Mouse (Mus musculus) CH12.LX (cell line): ENCODE results near the gene Kcnn3. TPM values are rescaled to one million over a fixed set of nuclear protein-coding genes. Genes with fewer than 3 reads are reported as not detected.

Experiments used
- DNase-seq: peaks from one replicate; pipeline ENCODE4 v3.0.0-alpha.2; 2013; ENCODE audit errors: extremely low read depth
- H3K27ac ChIP-seq: 2 replicates; pipeline ENCODE4 v1.5.1; 2012; ENCODE audit warnings: low read depth, mild to moderate bottlenecking, control low read depth, moderate library complexity; ENCODE audit not compliant: insufficient read depth
- H3K27me3 ChIP-seq: replicated peaks from 2 replicates; pipeline ENCODE3; 2012; ENCODE audit warnings: inconsistent platforms
- H3K36me3 ChIP-seq, 2 experiments: replicated peaks in 1 of 2; 2 replicates each; pipeline versions ENCODE3 to v1.6.1; 2012; ENCODE audit warnings: inconsistent platforms in 1 of 2, low read length in 1 of 2, mild to moderate bottlenecking in 1 of 2, mixed read lengths in 1 of 2, moderate library complexity in 1 of 2; ENCODE audit not compliant: control insufficient read depth in 1 of 2, insufficient read depth in 1 of 2
- H3K4me1 ChIP-seq, 2 experiments: 2 replicates each; pipeline ENCODE4 v1.6.1; 2012; ENCODE audit warnings: inconsistent platforms in 1 of 2, moderate library complexity in 1 of 2; ENCODE audit not compliant: insufficient read depth in 2 of 2, control insufficient read depth in 1 of 2
- H3K4me2 ChIP-seq: 2 replicates; pipeline ENCODE4 v1.6.1; 2012; ENCODE audit warnings: low read depth, mild to moderate bottlenecking, control low read depth; ENCODE audit not compliant: poor library complexity, insufficient read depth, severe bottlenecking
- H3K4me3 ChIP-seq, 3 experiments: fragments of 150-350 bp in 1 of 3; sonication (generic) in 1 of 3; replicated peaks in 1 of 3; 2 replicates each; pipeline versions ENCODE3 to v1.5.1; 2011 to 2012; ENCODE audit warnings: low read depth in 2 of 3, low read length in 2 of 3, mild to moderate bottlenecking in 2 of 3, moderate library complexity in 2 of 3, control low read depth in 1 of 3, improper control_type of control experiment in 1 of 3, inconsistent platforms in 1 of 3, mixed read lengths in 1 of 3; ENCODE audit not compliant: poor library complexity in 1 of 3
- H3K79me2 ChIP-seq: replicated peaks from 2 replicates; pipeline ENCODE4 v1.6.1; 2012; ENCODE audit warnings: mild to moderate bottlenecking, moderate library complexity; ENCODE audit not compliant: control insufficient read depth, poor library complexity, insufficient read depth, severe bottlenecking; ENCODE audit errors: extremely low read depth
- H3K9ac ChIP-seq: 2 replicates; pipeline ENCODE4 v1.6.1; 2012; ENCODE audit warnings: low read depth, mild to moderate bottlenecking, control low read depth, moderate library complexity; ENCODE audit not compliant: insufficient read depth
- H3K9me3 ChIP-seq: replicated peaks from 2 replicates; pipeline ENCODE3; 2012; ENCODE audit warnings: low read length, inconsistent platforms, mixed read lengths
- CTCF ChIP-seq, 2 experiments: IDR thresholded peaks in 1 of 2; conservative IDR thresholded peaks in 1 of 2; 2 replicates each; pipeline ENCODE4 v1.5.1; 2011 to 2012; ENCODE audit warnings: low read depth in 2 of 2, low read length in 2 of 2, improper control_type of control experiment in 1 of 2, inconsistent platforms in 1 of 2, mild to moderate bottlenecking in 1 of 2, moderate library complexity in 1 of 2
- E2F4 ChIP-seq: IDR thresholded peaks from 2 replicates; pipeline ENCODE4 v1.6.1; 2011; ENCODE audit warnings: low read depth, low read length, improper control_type of control experiment; ENCODE audit not compliant: insufficient replicate concordance
- EP300 ChIP-seq: IDR thresholded peaks from 2 replicates; pipeline ENCODE4 v1.6.1; 2011; ENCODE audit warnings: low read length, improper control_type of control experiment
- ETS1 ChIP-seq: conservative IDR thresholded peaks from 2 replicates; pipeline ENCODE4 v1.6.1; 2012; ENCODE audit warnings: low read depth, mild to moderate bottlenecking, inconsistent platforms, low read length, improper control_type of control experiment, moderate library complexity
- GABPA ChIP-seq: IDR thresholded peaks from 2 replicates; pipeline ENCODE4 v1.6.1; 2012; ENCODE audit warnings: low read depth, low read length, improper control_type of control experiment, inconsistent platforms; ENCODE audit not compliant: insufficient replicate concordance
- HCFC1 ChIP-seq: IDR thresholded peaks from 2 replicates; pipeline ENCODE4 v1.6.1; 2012; ENCODE audit warnings: low read depth, mild to moderate bottlenecking, inconsistent platforms, low read length, improper control_type of control experiment
- IRF4 ChIP-seq: IDR thresholded peaks from 2 replicates; pipeline ENCODE4 v1.6.1; 2014; ENCODE audit warnings: low read depth, mild to moderate bottlenecking, inconsistent platforms, low read length, improper control_type of control experiment
- JUND ChIP-seq: conservative IDR thresholded peaks from 2 replicates; pipeline ENCODE4 v1.6.1; 2011; ENCODE audit warnings: low read depth, low read length, improper control_type of control experiment
- MAX ChIP-seq: IDR thresholded peaks from 2 replicates; pipeline ENCODE4 v1.6.1; 2011; ENCODE audit warnings: low read length, improper control_type of control experiment
- MEF2A ChIP-seq: IDR thresholded peaks from 2 replicates; pipeline ENCODE4 v1.6.1; 2014; ENCODE audit warnings: low read depth, mild to moderate bottlenecking, inconsistent platforms, low read length, improper control_type of control experiment, borderline replicate concordance
- MXI1 ChIP-seq: IDR thresholded peaks from 2 replicates; pipeline ENCODE4 v1.6.1; 2011; ENCODE audit warnings: mild to moderate bottlenecking, low read depth, low read length, improper control_type of control experiment
- MYC ChIP-seq: IDR thresholded peaks from 2 replicates; pipeline ENCODE4 v1.6.1; 2011; ENCODE audit warnings: low read depth, mild to moderate bottlenecking, improper control_type of control experiment, low read length
- NELFE ChIP-seq: IDR thresholded peaks from 2 replicates; pipeline ENCODE4 v1.6.1; 2011; ENCODE audit warnings: low read depth, low read length, improper control_type of control experiment
- NRF1 ChIP-seq: IDR thresholded peaks from 2 replicates; pipeline ENCODE4 v1.6.1; 2014; ENCODE audit warnings: low read depth, mild to moderate bottlenecking, inconsistent platforms, low read length, improper control_type of control experiment, moderate library complexity
- PAX5 ChIP-seq: IDR thresholded peaks from 2 replicates; pipeline ENCODE4 v1.6.1; 2012; ENCODE audit warnings: low read length, inconsistent platforms, mixed read lengths
- POLR2A ChIP-seq: IDR thresholded peaks from 2 replicates; pipeline ENCODE4 v1.6.1; 2011; ENCODE audit warnings: low read depth, mild to moderate bottlenecking, improper control_type of control experiment, low read length
- RAD21 ChIP-seq: IDR thresholded peaks from 2 replicates; pipeline ENCODE4 v1.6.1; 2011; ENCODE audit warnings: low read depth, mild to moderate bottlenecking, low read length, improper control_type of control experiment, moderate library complexity
- RCOR1 ChIP-seq: conservative IDR thresholded peaks from 2 replicates; pipeline ENCODE4 v1.6.1; 2012; ENCODE audit warnings: low read depth, mild to moderate bottlenecking, inconsistent platforms, low read length, improper control_type of control experiment
- SIN3A ChIP-seq: IDR thresholded peaks from 2 replicates; pipeline ENCODE4 v1.6.1; 2012; ENCODE audit warnings: low read length, improper control_type of control experiment, inconsistent platforms
- TCF12 ChIP-seq: IDR thresholded peaks from 2 replicates; pipeline ENCODE4 v1.6.1; 2014; ENCODE audit warnings: low read depth, mild to moderate bottlenecking, inconsistent platforms, low read length, improper control_type of control experiment
- USF1 ChIP-seq: IDR thresholded peaks from 2 replicates; pipeline ENCODE4 v1.6.1; 2014; ENCODE audit warnings: low read depth, mild to moderate bottlenecking, inconsistent platforms, low read length, improper control_type of control experiment
- ZC3H11A ChIP-seq: IDR thresholded peaks from 2 replicates; pipeline ENCODE4 v1.6.1; 2012; ENCODE audit warnings: low read depth, mild to moderate bottlenecking, inconsistent platforms, low read length, improper control_type of control experiment
- ZKSCAN1 ChIP-seq: IDR thresholded peaks from 2 replicates; pipeline ENCODE4 v1.6.1; 2012; ENCODE audit warnings: low read depth, inconsistent platforms, low read length, improper control_type of control experiment, borderline replicate concordance
- ZMIZ1 ChIP-seq: IDR thresholded peaks from 2 replicates; pipeline ENCODE4 v1.6.1; 2012; ENCODE audit warnings: low read depth, mild to moderate bottlenecking, inconsistent platforms, low read length, improper control_type of control experiment
- ZNF384 ChIP-seq: IDR thresholded peaks from 2 replicates; pipeline ENCODE4 v1.6.1; 2012; ENCODE audit warnings: low read depth, low read length, improper control_type of control experiment, inconsistent platforms
- dilution Hi-C: fragments of 300-500 bp; cut with MboI; formaldehyde crosslinking; loops from 2 replicates; pipeline ENCODE4 v1.14.3; 2020; ENCODE audit warnings: low sequenced_read_pairs; ENCODE audit not compliant: extremely low pct_unique_long_range_greater_than_20kb, extremely low pct_ligation_motif_present
- in situ Hi-C: fragments of 300-500 bp; cut with MboI; formaldehyde crosslinking; loops from 3 replicates; pipeline ENCODE4 v1.14.3; 2019; ENCODE audit warnings: low sequenced_read_pairs, low pct_ligation_motif_present, low pct_unique_long_range_greater_than_20kb, mixed read lengths
- polyA plus RNA-seq: library from polyadenylated mRNA; unstranded; fragments of >175 nt; gene quantifications from 2 replicates; pipeline ENCODE4 v1.2.1, GENCODE M21; 2012; ENCODE audit warnings: low read depth; ENCODE audit not compliant: insufficient read length
- total RNA-seq, 2 experiments: library from RNA; depleted of rRNA; stranded (reverse); fragments of 300-350 nt in 1 of 2; fragments of >200 nt in 1 of 2; gene quantifications; 2 replicates each; pipeline ENCODE4 v1.2.3; 2012 to 2014

Kcnn3 gene
- total and polyA plus RNA-seq, 3 experiments, result 0.06 TPM; not detected in 2

DNA sequence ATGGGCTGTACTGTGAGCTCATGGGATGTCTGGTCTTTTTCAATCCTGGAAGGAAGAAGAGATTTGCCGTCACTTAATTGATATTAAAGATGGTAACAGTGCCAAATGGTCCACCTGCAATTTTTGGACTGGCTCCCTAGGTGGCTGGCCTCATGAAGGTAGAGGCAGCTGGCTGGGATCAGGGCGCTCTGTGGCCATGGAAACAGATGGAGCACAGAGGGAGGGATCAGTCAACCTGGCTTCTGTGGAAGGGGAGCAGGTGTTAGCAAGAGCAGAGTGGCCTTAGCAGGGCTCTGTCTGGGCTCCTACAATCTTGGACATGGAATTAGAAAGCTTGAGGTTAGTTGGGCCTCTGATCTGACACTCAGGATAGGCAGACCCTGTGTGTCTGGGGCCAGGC is 31.9 kb downstream of the Kcnn3 start:
- DNase-seq, result no peak
- Histone ChIP-seq H3K4me3 (no peak overlapping the region), H3K9me3 (no peaks in the 10 kb centered on the region), H3K9ac (no peak overlapping the region), H3K79me2 (no peaks in the 10 kb centered on the region), H3K27me3 (no peaks in the 10 kb centered on the region), H3K4me2 (no peak overlapping the region), H3K27ac (no peak overlapping the region), H3K36me3 (no peaks in the 10 kb centered on the region), H3K4me1 (peaks cover 5 to 53% of the 10 kb centered on the region in 2 experiments)
- TF ChIP-seq USF1 (no peak), MYC (no peak), NELFE (no peak), MXI1 (no peak), ZMIZ1 (no peak), CTCF (conservative IDR thresholded peaks at IDR 0.05 in 1 of 2, IDR thresholded peaks at IDR 0.05 in 1 of 2; ENCODE audit: low read depth in 2 of 2, low read length in 2 of 2) (no peak), ZNF384 (no peak), EP300 (no peak), JUND (no peak), ZKSCAN1 (no peak), IRF4 (no peak), GABPA (no peak), PAX5 (no peak), ETS1 (no peak), POLR2A (no peak)
- in situ Hi-C loops (no loop called here), dilution Hi-C loops (no loop called here)

DNA sequence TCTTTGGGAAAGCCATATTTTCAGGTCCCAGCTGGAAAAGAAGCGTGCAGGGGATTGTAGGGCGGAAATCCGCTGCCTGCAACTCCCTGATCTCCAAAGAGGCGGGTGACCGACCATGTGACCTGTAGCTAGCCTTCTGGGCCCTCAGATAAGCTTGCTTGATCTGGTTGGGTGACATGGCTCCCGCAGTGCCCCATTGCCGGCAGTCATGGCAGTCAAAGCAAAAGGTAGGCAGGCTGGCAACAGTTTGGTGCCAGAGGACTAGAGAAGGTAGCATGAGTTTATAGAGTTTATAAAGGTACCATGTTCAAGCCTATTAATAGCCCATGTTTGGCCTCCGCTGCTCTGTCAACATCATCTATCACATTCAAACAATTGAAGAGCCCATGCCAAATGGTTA is 33.5 kb downstream of the Kcnn3 start:
- in situ Hi-C loops (no loop called here), dilution Hi-C loops (no loop called here)
- Histone ChIP-seq H3K4me3 (no peak overlapping the region), H3K27ac (no peak overlapping the region), H3K79me2 (no peaks in the 10 kb centered on the region), H3K4me1 (peaks cover 5 to 45% of the 10 kb centered on the region in 2 experiments), H3K36me3 (no peaks in the 10 kb centered on the region), H3K4me2 (no peak overlapping the region), H3K27me3 (no peaks in the 10 kb centered on the region), H3K9me3 (no peaks in the 10 kb centered on the region), H3K9ac (no peak overlapping the region)
- TF ChIP-seq USF1 (no peak), NRF1 (no peak), SIN3A (no peak), HCFC1 (no peak), RAD21 (no peak), TCF12 (no peak), CTCF (conservative IDR thresholded peaks at IDR 0.05 in 1 of 2, IDR thresholded peaks at IDR 0.05 in 1 of 2; ENCODE audit: low read depth in 2 of 2, low read length in 2 of 2) (no peak), MAX (no peak), RCOR1 (no peak), ZC3H11A (no peak), MEF2A (no peak), E2F4 (no peak), ZMIZ1 (no peak), MXI1 (no peak)
- DNase-seq, result no peak
